Mouse (Mus musculus) kidney, adult 2 months (tissue): ENCODE data around the gene Agpat2.

Source experiments
- CTCF ChIP-seq: fragments of 200-500 bp; conservative IDR thresholded peaks from 2 replicates; pipeline ENCODE4 v1.5.1; 2011; ENCODE audit warnings: low read depth, mild to moderate bottlenecking, control low read depth, low read length, moderate library complexity, mixed read lengths; ENCODE audit not compliant: insufficient read depth, insufficient read length
- POLR2A ChIP-seq: fragments of 200-500 bp; IDR thresholded peaks from one replicate; pipeline ENCODE4 v1.6.1; 2011; ENCODE audit warnings: low read depth, low read length, control low read depth

DNA sequence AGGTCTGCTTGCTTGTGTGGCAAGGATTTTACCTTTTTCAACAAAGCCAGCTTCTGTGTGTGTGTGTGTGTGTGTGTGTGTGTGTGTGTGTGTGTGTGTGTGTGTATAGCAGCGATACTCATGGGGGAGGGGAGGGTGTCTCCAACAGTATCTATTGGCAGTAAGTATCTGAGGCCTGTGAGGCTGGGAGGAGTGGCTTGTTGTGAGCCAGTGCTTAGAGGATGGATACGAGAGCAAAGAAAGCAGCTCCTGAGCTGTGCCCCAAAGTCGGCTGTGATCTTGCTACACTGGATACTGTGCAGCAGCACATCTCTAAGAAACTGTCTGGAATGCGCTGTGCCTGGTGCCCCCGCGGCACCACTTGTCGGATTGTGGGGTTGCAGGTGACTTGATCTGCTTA lies 13.7 kb upstream of the Agpat2 start:
- TF ChIP-seq CTCF (no peak), POLR2A (no peak)
